Mouse (Mus musculus): ENCODE measurements at regions not wholly inside any gene's neighbourhood (a gene's known extent, or its start where the extent isn't known, plus 50 kb on each side); places are given as distances from the start of the nearest gene placed in this dataset.

DNA sequence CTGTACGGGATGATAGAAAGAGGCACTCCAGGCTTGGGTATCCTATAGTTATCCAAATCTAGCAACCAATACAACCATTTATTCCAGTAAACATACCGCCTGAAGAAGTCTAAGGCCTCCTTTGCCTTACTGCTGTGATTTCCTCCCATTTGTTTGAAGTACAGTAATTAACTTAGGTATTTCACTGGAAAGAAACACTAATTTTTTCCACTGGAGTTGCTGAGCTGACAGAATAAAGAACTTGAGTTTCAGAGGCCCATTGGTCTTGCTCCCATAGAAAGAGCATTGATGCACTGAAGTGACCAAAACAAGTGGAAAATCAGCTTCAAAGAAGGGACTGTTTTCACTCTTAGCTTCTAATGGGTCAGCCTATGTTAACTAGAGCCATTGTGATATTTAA lies 1100.8 kb upstream of the Gm7489 start:
- DNase-seq (ENCODE audit: low spot score) = no peak

DNA sequence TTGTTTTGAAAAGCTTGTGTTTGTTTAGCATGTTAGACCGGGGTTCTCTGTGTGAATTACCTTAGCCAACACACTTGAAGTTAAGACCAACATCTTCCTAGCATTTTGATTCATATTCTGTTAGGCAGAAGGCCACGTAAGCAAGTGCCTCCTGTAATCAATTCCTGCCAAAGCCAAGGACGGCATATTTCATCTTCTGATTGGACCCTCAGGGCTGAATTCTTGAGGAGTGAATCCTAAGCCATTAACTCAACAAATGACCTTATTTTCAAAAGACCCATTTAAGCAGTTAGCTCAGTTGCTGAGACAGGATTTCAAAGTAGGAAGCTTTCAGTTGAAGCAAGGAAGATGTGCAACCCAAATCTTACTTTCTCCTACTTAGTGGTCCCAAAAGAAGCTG lies 1099.5 kb upstream of the Gm7489 start:
- no peak for DNase-seq (ENCODE audit: low spot score)

DNA sequence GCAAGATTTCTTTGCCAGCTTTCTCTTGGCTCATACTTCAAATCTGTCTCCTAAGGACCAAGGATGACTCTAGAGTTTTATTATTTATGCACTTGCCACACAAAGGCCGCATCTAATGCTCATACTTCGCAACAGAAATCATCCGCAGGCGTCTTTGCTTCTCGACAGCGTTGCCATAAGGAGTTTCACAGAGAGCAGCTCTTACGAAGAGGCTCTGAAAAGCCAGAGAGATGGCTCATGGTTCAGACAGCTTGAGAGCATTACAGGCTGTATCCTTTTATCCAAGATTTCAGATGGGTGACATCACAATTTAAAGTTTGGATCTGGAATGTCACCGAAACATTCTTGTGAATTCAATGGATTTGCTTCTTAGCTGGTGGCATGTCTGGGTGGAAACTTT lies 1098.7 kb upstream of the Gm7489 start:
- DNase-seq (ENCODE audit: low spot score) = no peak

DNA sequence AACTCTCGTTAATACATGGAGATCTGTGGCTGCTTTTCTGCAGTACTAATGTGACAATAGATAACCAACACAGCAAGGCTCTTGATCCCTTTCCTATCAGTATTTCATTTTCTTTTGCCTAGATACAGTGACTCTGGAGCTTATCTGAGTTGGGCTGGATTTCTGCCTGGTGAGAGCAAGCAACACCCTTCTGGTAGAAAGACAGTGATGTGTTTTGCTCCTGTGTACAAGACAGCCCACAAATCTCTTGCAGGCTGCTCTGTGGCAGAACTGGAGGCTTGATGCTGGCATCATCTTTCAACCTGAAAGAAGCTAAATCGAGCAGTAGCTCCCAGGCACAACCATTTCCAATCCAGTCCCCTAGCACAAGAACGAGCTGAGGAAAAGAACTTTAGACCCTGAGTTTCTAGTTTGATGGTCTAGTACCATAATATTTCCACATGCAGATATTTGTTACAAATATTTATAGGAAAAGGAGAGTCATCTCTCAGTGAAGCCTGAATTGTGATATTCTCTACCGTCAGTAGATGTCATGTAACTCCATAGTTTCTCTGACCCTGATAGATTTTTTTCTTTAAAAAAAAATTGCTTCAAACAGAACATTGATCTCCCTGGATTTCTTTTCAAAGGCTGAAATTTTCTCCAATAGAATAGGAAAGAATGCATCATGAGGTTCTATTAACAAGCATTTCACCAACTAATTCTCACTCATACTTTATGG lies 1079.1 kb upstream of the Gm7489 start:
- no peak for DNase-seq (ENCODE audit: low spot score)

DNA sequence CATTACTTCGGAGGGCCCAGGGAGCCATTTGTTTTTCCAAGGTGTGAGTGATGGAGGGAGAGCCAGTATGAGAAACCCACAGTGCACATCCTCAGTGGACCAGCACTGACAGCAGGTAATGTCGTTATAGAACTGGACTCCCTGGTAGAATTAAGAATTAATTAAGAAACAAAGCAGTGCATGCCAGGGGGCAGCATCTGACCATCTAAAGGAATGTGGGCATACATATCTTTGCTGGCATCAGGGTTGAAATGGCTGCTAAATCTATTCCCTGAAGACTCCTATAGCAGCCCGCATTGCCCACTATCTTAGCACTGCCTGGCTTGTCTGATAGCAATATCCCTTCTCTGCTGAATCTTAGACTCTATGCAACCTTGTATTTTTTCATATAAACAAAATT lies 1076.1 kb upstream of the Gm7489 start:
- no peak for DNase-seq (ENCODE audit: low spot score)

DNA sequence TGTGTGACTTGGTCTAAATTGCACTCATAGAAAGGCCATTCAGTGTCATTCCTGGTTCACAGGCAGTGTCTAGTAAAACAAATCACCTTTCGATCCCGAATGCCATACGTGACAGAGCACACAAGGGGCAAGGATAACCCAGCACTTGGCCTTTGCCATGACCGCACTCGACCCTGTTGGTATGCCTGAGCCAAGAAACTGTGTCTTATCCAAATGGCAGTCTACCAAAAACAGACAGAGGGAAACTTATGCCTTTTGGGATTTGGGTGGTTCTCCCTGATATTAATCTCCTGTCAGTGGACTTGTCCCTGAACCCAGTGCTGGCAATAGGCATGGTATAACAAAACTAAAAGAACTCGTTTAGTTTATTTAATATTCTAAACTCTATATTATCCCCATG lies 1063.9 kb upstream of the Gm7489 start:
- no peak for DNase-seq (ENCODE audit: low spot score)

DNA sequence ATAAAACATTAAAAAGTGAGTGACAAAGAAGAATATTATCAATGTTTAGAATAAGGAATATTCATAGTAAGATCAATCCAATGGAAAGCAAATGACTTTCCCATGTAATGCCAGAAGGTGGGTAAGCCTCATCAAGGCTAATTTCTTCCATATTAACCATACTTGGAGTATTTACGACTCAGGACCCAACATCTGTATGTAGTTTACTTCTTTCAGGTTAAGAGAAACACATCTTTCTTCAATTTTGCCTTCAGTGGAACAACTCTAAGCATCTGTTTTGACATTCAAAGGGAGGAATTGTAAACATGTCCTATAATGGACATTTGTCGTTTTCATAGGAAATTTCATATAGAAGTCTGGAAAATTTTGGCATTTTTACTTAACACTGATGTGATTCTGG lies 1047.8 kb upstream of the Gm7489 start:
- no peak for DNase-seq (ENCODE audit: low spot score)

DNA sequence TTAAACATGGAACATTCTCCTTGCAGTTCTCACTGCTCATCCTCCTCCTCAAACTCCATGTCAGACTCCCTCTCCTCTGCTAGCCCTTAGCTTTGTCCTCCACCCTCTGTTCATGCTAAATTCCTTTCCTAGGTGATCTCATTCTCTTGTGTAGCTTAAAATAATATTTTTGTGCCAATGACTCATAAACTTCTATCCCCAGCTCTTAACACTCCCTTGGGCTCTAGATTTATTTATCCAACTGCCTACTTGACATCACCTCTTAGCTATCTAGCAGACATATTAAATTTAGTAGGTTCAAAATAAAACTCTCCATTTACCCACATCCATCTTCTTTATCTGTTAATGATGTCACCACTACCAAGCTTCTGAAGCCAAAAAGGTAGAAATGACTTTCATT lies 1036.6 kb upstream of the Gm7489 start:
- no peak for DNase-seq (ENCODE audit: low spot score)

DNA sequence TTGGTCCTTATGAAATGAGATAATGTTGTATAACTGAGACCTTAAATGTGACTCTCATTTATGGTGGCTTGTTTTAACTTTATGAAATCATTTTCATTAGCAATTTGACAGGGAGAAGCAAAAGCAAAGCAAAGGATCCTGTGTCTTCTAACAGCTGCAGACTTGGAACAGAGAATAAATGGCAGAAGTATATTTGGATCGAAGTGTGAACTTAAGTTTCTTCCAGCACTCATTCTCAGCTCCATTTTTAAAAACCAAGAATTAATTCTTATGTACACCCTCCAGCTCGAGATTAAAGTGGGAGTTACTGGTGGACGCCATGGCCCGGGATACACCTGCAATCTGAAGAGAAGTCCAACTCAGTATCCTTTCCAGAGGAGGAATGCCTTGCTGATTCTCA lies 1026.0 kb upstream of the Gm7489 start:
- no peak for DNase-seq (ENCODE audit: low spot score)

DNA sequence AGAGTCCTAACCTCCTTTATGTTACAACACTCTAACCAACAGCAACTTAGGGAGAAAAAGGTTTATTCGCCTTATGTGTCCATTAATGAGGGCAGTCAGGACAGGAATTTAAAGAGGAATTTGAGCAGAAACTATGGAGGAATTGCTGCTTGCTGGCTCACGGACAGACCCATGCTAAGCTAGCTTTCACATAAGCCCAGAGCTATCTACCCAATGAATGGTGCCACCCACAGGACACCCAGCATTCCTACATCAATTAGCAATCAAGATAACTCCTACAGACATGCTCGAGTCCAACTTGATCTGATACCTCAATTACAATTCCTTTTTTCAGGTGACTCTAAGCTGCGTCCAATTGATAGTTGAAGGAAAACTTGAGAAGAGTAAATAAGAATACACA lies 1021.2 kb upstream of the Gm7489 start:
- DNase-seq (ENCODE audit: low spot score) = no peak

DNA sequence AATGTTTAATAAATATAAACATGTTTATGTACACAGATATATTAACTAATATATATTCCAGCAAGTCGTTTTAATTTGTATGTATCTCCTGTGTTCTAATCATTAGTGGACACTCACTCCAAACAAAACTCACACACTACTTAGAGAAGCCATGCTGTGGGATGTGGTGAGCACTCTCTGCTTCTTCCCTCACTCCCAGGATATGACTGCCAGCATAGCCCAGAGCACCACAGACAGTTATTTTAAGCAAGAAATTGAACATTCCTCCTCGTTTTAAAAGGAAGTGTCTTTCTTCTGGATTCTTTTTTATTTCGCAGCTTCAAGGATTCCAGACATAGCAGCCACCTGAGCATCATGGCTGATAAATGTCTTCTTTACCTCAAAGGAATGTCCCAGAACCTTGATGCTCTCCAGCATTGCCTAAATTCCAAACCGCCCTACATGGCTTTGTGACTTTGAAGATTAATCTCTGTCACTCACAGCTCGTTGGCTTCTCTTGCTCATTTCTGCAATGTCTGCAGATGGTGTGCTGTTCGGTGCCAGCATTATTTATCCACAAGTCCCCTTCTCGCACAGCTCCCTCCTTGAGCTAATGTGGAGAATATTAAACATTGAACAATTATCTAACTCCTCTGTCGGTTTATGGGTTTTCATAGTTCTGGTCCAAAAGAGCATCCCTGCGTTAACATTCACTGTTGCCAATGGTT lies 992.3 kb upstream of the Gm7489 start:
- DNase-seq (ENCODE audit: low spot score) = no peak

DNA sequence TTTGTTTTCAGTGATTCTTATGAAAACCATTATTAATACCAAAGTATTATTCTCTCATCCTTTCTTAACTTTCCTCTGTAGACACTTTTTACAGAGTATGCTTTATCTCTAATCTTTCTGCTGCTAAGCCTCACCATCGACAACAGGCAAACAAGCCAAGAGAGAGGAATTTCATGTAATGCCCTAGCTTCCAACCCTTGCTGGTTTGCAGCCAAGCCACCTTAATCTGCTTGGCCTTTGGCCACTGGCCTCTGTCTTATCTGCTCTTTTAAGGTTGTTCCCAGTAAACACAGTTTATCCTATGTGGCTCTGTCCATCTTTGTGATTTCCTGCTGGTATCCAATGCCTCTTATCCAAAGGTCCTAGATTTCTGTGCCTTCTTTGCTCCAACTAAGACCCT lies 986.6 kb upstream of the Gm7489 start:
- DNase-seq (ENCODE audit: low spot score) = no peak

DNA sequence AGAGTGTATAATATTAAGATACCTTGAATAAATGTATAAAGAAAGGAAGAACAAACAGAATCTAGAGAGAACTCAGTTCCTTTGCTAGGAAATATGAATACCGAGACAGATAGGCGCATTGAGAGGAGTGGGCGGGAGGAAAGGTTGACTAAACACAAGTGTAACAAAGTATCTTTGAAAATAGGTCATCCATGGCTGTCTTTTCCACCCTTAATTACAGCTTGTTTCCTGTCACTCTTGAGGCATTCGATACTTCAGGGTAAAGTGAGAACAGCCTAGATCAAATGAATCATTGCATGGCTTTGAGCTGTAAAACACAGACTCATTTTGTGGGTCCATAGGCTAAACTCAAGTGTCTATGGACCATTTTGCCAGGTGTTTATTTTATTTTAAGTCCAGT lies 985.3 kb upstream of the Gm7489 start:
- peak; percentile 2 for DNase-seq (ENCODE audit: low spot score)

DNA sequence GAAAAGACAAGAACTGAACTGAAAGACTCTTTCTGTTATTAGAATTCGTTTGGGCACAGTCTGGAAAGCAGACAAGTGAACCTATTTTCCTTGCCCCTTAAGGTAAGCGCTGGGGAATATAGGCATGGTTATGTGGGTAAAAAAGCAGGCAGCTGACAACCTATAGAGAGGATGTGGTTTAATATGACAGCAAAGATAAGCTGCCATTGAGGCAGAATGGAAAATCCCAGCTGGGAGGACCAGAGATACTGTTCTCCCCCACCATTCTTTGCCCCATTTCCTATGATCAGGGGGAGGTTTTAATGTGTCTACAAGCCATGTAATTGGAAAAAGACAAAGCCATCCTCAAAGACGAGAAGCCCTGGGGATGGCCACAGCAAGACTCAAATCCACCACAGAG lies 984.9 kb upstream of the Gm7489 start:
- peak; percentile 11 for DNase-seq (ENCODE audit: low spot score)

DNA sequence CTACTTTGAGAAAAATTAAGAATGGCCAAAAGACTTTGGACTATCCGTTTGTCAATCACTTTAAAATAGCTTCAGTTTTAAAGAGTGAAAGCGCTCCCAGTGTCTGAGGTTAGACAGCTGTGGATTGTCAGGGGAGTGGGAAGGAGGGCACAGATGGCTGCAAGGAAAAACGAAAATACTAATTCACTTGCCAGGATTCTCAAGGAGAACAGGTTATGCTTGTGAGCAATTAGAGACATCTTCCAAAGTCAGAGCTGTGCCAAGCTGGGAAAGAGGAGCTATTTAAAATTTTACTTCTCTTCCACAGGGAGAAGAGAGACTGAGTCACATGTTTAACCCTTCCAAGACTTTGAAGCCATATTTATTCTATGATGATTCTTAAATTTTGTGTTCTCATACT lies 979.5 kb upstream of the Gm7489 start:
- no peak for DNase-seq (ENCODE audit: low spot score)

DNA sequence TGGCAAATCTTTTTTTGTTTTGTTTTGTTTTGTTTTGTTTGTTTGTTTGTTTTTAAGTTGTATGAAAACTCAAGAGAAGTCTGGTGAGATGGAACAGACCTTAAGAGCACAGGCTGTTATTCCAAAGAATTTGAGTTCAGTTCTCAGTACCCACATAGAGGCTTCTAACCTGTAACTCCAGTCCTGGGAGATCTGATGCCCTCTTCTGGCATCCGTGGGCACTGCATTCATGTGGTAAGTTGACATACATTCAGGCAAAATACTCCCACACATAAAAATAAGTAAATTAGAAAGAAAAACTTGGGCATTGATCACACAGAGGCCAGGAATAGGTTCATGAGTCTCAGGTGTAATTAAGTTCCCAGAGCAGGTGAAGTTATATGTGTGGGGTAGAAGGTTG lies 977.5 kb upstream of the Gm7489 start:
- peak; percentile 9 for DNase-seq (ENCODE audit: low spot score)

DNA sequence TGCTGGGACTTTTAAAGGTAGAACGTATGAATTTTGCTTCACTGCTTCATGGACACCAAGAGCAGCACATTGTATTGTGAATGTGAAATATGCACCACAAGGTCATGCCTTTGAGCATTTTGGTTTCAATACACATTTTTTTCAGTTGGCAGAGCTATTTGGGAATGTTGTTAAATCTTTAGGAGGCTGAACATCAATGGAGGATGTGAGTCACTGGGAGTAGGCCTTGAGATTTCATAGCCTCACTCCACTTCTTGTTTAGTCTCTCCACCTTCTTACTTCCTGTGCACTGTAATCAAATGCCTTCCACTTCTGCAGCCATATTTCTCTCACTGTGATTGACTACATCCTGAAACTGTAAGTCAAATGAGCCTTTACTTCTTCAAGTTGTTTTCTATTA lies 962.4 kb upstream of the Gm7489 start:
- no peak for DNase-seq (ENCODE audit: low spot score)

DNA sequence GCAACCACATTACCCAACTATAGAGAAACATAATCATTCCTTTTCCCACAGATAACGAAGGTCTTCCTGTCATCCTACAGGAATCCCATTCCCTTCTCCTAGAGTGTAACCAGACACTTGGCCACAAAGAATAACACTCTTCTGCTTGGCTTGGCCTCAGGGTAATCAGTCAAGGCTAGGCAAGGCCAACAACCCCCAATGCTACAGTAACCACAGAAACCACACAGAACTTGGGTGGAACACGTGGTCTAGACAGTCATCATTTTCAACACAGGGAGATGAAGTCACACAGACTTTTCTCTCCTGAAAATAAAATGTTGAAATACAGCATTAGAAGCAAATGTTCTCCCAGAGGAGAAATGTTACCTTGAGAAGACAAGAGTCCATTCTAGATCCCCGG lies 956.3 kb upstream of the Gm7489 start:
- DNase-seq (ENCODE audit: low spot score) = no peak

DNA sequence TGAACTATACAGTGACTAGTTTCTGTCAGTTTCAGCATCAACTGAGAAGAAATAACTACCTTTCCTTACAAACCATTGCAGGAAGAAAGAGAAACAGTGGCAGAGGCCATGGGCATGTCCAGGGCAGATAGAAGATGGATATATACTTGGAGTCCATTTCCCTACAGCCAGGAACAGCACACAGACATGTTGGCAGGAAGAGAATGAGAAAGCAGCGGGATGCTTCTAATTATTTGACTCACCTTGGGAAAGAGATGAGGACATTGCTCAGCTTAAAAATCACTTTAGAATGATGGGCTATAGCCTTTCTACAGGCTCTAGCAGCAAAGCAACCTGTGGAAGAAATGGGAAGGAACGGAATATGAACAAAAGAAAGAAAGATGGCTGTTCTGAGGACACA lies 947.6 kb upstream of the Gm7489 start:
- DNase-seq (ENCODE audit: low spot score) = no peak

DNA sequence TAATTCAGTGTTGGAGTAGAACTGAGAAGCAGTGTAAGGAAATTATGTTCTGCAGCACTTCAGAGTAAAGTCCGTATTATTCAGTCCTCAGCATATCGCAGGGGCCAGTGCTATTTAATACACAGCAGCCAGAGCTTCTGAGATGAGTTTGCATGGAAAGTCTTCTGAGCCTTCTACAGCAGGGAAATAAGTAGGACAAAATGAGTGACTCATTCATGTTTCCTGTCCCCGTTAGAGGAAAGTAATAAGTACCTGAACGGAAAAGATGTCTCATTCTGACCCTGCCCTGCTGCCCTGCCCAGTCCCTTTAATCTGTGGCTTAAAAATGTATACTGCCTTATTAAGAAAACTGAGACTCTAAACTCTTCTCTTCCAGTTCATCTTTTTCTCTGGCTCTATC lies 940.1 kb upstream of the Gm7489 start:
- DNase-seq (ENCODE audit: low spot score) = no peak

DNA sequence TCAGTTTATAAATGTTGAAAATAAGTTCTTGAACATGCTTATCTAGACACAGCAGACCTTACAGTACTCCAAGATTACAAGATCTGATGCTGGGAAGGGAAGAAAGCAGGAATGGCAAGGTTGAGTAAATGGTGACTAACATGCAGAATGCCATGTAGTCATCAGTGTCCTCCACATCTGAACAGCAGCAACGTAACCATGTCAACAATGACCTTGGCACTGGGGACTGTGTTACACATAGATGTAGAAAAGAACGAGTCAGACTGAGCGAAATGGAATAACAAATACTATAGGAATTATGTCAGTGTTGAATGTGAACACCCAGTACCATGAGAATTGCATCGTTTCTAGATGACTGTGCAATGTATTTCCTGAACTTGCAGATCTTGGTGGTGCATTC lies 936.5 kb upstream of the Gm7489 start:
- no peak for DNase-seq (ENCODE audit: low spot score)

DNA sequence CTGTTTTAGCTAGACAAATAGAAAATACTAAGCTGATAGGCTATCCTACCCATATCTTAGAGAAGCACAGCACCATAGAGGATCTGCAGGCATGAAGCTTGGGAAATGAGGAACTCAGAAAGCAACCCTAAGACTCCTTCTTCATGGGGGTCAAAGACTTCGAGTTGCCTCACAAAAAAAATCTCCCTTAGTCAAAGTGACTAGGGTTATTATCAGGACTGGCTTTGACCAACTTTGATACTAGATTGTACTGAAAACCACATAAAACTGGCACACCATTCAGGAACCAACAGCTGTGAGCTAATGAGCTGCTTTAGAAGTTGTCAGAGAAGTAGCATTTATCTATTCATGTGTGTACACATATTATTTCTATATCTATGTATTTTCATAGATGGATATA lies 931.2 kb upstream of the Gm7489 start:
- no peak for DNase-seq (ENCODE audit: low spot score)
